Mouse (Mus musculus): ENCODE results near the gene Gm8232.
"Not testable (repeated sequence)": the region's sequence is repeated elsewhere in the genome, so short reads cannot be mapped to it uniquely, and the experiment has no call there.

Gene Gm8232

GRCm38 (mm10) chr14:44433335-44433734 lies at the start of gene Gm8232:
Gene Gm8232, plus strand, starts transcription at chr14:44433635.
- not testable (repeated sequence) for DNase-seq (ENCODE audit: low read depth, low spot score)

- DNase-seq (ENCODE audit: low read depth, low spot score) = not testable (repeated sequence)
Observed at GRCm38 (mm10) chr14:44384233-44384632, 49.2 kb upstream of the Gm8232 start.

GRCm38 (mm10) chr14:44410588-44410987 lies 22.8 kb upstream of the Gm8232 start, which contains the start of gene Gm3371:
Gene Gm3371, minus strand, starts transcription at chr14:44410688.
- DNase-seq (ENCODE audit: low read depth, low spot score) = not testable (repeated sequence)
